Mouse (Mus musculus): ENCODE data around the gene Clrn2. TPM values are rescaled to one million over a fixed set of nuclear protein-coding genes. Genes with fewer than 3 reads are reported as not detected.

Clrn2 gene
- polyA plus RNA-seq, 1 experiment from 2014 or later = 0.86 TPM

Other genes starting within 250 kb of the Clrn2 start
- gene Qdpr, start 3.5 kb upstream of the Clrn2 start, polyA plus RNA-seq (2014; fragmentation: Nextera tagmentation; extraction: Ambion mirVana) = 102 and 110 TPM in 2 replicates
- 84.7 and 85.8 TPM in 2 replicates for gene Lap3, start 39.6 kb downstream of the Clrn2 start, polyA plus RNA-seq (2014; fragmentation: Nextera tagmentation; extraction: Ambion mirVana)
- 284 and 309 TPM in 2 replicates for gene Med28, start 66.5 kb downstream of the Clrn2 start, polyA plus RNA-seq (2014; fragmentation: Nextera tagmentation; extraction: Ambion mirVana)
- gene Fam184b, start 185.9 kb downstream of the Clrn2 start, polyA plus RNA-seq (2014; fragmentation: Nextera tagmentation; extraction: Ambion mirVana) = 0.55 and 0.76 TPM in 2 replicates
- gene Ncapg, start 216.2 kb downstream of the Clrn2 start, polyA plus RNA-seq (2014; fragmentation: Nextera tagmentation; extraction: Ambion mirVana) = 83.0 and 95.3 TPM in 2 replicates